Mouse (Mus musculus) cortical plate, adult 2 months (tissue): ENCODE measurements around the gene Il20ra. TPM values are rescaled to one million over a fixed set of nuclear protein-coding genes. Genes with fewer than 3 reads are reported as not detected.
A peak's percentile ranks its signal among the peaks of the same experiment; 100 is the strongest.
"Not testable (repeated sequence)": the region's sequence is repeated elsewhere in the genome, so short reads cannot be mapped to it uniquely, and the experiment has no call there.

Experiments
- H3K27ac ChIP-seq: fragments of 200-500 bp; 2 replicates; pipeline ENCODE4 v1.5.1; 2012; ENCODE audit warnings: low read length, control low read depth, inconsistent platforms; ENCODE audit not compliant: insufficient read depth
- H3K4me1 ChIP-seq: fragments of 200-500 bp; 2 replicates; pipeline ENCODE4 v1.6.1; 2011; ENCODE audit warnings: low read length; ENCODE audit not compliant: control insufficient read depth, insufficient read depth
- H3K4me3 ChIP-seq: fragments of 200-500 bp; 2 replicates; pipeline ENCODE4 v1.5.1; 2011; ENCODE audit warnings: mild to moderate bottlenecking, low read length, control low read depth; ENCODE audit not compliant: insufficient read depth
- CTCF ChIP-seq: fragments of 200-500 bp; IDR thresholded peaks from 2 replicates; pipeline ENCODE4 v1.5.1; 2011; ENCODE audit warnings: mild to moderate bottlenecking, control low read depth, low read length; ENCODE audit not compliant: insufficient read depth; ENCODE audit errors: extremely low read depth
- POLR2A ChIP-seq: fragments of 200-500 bp; IDR thresholded peaks from 2 replicates; pipeline ENCODE4 v1.6.1; 2011; ENCODE audit warnings: mild to moderate bottlenecking, low read length, control low read depth; ENCODE audit not compliant: insufficient read depth; ENCODE audit errors: extremely low read depth
- polyA plus RNA-seq: library from polyadenylated mRNA; depleted of rRNA; stranded (reverse); fragments of >200 nt; gene quantifications from 2 replicates; pipeline ENCODE4 v1.2.3, GENCODE M21; 2012

The Il20ra gene
- polyA plus RNA-seq, 1 experiment: 0.38 TPM

GRCm38 (mm10) chr10:19707768-19708167 is 4.6 kb upstream of the Il20ra start:
- TF ChIP-seq POLR2A (no peak), CTCF (no peak)
- no peak overlapping the region for H3K4me3 ChIP-seq
- H3K4me1 ChIP-seq: peaks cover under 1% of the 10 kb centered on the region
- no peak overlapping the region for H3K27ac ChIP-seq

GRCm38 (mm10) chr10:19708277-19709070 is 3.9 kb upstream of the Il20ra start:
- no peak overlapping the region for H3K27ac ChIP-seq
- H3K4me1 ChIP-seq: peaks cover 2% of the 10 kb centered on the region
- H3K4me3 ChIP-seq: no peak overlapping the region
- TF ChIP-seq CTCF: peak; percentile 41
- no peak for TF ChIP-seq POLR2A

GRCm38 (mm10) chr10:19711020-19711419 is 1.4 kb upstream of the Il20ra start:
- Histone ChIP-seq H3K27ac (no peak overlapping the region), H3K4me1 (peaks cover 2% of the 10 kb centered on the region), H3K4me3 (no peak overlapping the region)
- TF ChIP-seq POLR2A (no peak), CTCF (no peak)

- H3K4me3 ChIP-seq: no peak overlapping the region
- no peak overlapping the region for H3K27ac ChIP-seq
- TF ChIP-seq POLR2A (no peak), CTCF (peak; percentile 37)
- peaks cover 2% of the 10 kb centered on the region for H3K4me1 ChIP-seq
Measured at GRCm38 (mm10) chr10:19711551-19712171, 709 bp upstream of the Il20ra start.

- no peak for TF ChIP-seq CTCF
- TF ChIP-seq POLR2A: no peak
- no peak overlapping the region for H3K4me3 ChIP-seq
- H3K27ac ChIP-seq: no peak overlapping the region
- H3K4me1 ChIP-seq: no peaks in the 10 kb centered on the region
Measured at GRCm38 (mm10) chr10:19718627-19719026, 6.3 kb downstream of the Il20ra start.

- no peak overlapping the region for H3K27ac ChIP-seq
- no peak for TF ChIP-seq CTCF
- no peak for TF ChIP-seq POLR2A
- no peaks in the 10 kb centered on the region for H3K4me1 ChIP-seq
- H3K4me3 ChIP-seq: no peak overlapping the region
Measured at GRCm38 (mm10) chr10:19722320-19722719, 9.9 kb downstream of the Il20ra start.

- no peaks in the 10 kb centered on the region for H3K4me1 ChIP-seq
- H3K4me3 ChIP-seq: no peak overlapping the region
- no peak overlapping the region for H3K27ac ChIP-seq
- no peak for TF ChIP-seq POLR2A
Measured at GRCm38 (mm10) chr10:19724158-19724832, 11.9 kb downstream of the Il20ra start.

GRCm38 (mm10) chr10:19738442-19738841 is 26.1 kb downstream of the Il20ra start:
- H3K4me3 ChIP-seq, H3K4me1 ChIP-seq, H3K27ac ChIP-seq: not testable (repeated sequence)

GRCm38 (mm10) chr10:19745662-19746061 is 33.3 kb downstream of the Il20ra start:
- Histone ChIP-seq H3K4me3 (no peak overlapping the region), H3K4me1 (no peaks in the 10 kb centered on the region), H3K27ac (no peak overlapping the region)
- no peak for TF ChIP-seq CTCF
- no peak for TF ChIP-seq POLR2A

GRCm38 (mm10) chr10:19746156-19746555 is 33.8 kb downstream of the Il20ra start:
- TF ChIP-seq POLR2A (no peak), CTCF (no peak)
- H3K4me1 ChIP-seq: no peaks in the 10 kb centered on the region
- no peak overlapping the region for H3K4me3 ChIP-seq
- H3K27ac ChIP-seq: no peak overlapping the region
